Mouse (Mus musculus): Measurements from ENCODE around the gene Alpl. TPM values are rescaled to one million over a fixed set of nuclear protein-coding genes. Genes with fewer than 3 reads are reported as not detected.

Alpl gene
- polyA plus RNA-seq, 1 experiment: 6.2 TPM

DNA sequence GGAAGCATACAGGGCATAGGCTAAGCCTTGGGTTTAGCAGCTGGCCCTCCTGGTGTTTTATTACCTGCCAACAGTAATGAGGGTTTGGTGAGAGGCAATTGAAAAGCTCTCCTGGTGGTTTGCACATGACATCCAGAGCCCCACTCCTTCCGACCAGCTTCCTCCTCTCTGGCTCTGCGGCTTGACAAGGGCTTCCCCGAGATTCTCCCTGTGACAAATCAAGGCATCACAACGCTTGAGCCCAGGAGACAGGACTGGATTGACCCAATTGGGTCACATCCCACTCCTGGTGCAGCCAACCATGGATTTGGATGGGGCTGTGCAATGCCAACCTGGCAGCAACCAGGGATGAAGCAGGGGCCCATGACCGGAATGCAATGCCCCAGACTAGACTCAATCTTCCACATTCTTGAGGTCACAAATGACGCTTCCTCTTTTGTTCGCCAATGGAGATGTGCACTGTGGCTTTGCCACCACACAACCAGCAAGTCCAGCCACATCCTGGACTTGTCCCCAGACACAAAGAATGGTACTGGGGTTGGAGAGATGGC, 11.2 kb upstream of the Alpl start:
- H3K27ac ChIP-seq (ENCODE audit: insufficient read depth, low read length): no peak overlapping the region
- H3K4me1 ChIP-seq (ENCODE audit: control insufficient read depth, insufficient read depth, insufficient read length): no peaks in the 10 kb centered on the region
- DNase-seq (ENCODE audit: low read depth in 1 of 2, low spot score in 2 of 2): no peak
- WGBS: 9% methylated on average over 7 of the region's 7 CpGs
- no peak for TF ChIP-seq POLR2A (IDR thresholded peaks at IDR 0.05; ENCODE audit: low read depth, low read length)
- TF ChIP-seq CTCF (IDR thresholded peaks at IDR 0.05; ENCODE audit: extremely low read depth, insufficient read depth, insufficient read length, insufficient replicate concordance): no peak
- H3K36me3 ChIP-seq (ENCODE audit: control insufficient read depth, insufficient read depth, low read length): no peaks in the 10 kb centered on the region
- no peak overlapping the region for H3K4me3 ChIP-seq (ENCODE audit: extremely low read depth, insufficient read depth, insufficient read length)
- no peaks in the 10 kb centered on the region for H3K27me3 ChIP-seq (ENCODE audit: control insufficient read depth, insufficient read depth, low read length)

DNA sequence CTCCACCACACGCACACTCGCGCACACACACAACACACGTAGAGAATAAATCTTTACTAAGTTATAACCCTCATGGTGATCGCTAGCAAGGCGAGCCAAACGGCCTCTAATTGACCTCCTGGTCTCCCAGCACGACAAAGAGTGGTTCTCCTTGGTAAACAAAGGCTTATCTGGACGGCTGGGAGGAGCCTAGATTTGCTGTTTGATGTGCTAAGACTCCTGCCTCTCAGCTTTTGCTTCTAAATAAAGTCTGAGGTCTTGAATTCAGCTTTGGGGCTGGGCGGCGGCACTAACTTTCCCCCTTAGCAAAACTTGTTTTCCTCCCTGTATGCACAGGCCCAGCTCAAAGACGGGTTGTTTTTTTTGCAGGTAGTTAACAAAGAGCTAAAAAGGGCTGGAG, 5.0 kb upstream of the Alpl start:
- TF ChIP-seq POLR2A (IDR thresholded peaks at IDR 0.05; ENCODE audit: low read depth, low read length) (no peak), CTCF (IDR thresholded peaks at IDR 0.05; ENCODE audit: extremely low read depth, insufficient read depth, insufficient read length, insufficient replicate concordance) (no peak)
- 81% methylated on average over 12 of the region's 12 CpGs for whole genome bisulfite sequencing
- Histone ChIP-seq H3K27ac (ENCODE audit: insufficient read depth, low read length) (no peak overlapping the region), H3K4me3 (ENCODE audit: extremely low read depth, insufficient read depth, insufficient read length) (no peak overlapping the region), H3K36me3 (ENCODE audit: control insufficient read depth, insufficient read depth, low read length) (no peaks in the 10 kb centered on the region), H3K27me3 (ENCODE audit: control insufficient read depth, insufficient read depth, low read length) (no peaks in the 10 kb centered on the region; the same call in 1 of the 2 replicates), H3K4me1 (ENCODE audit: control insufficient read depth, insufficient read depth, insufficient read length) (no peaks in the 10 kb centered on the region; the same call in 1 of the 2 replicates)
- DNase-seq (ENCODE audit: low read depth in 1 of 2, low spot score in 2 of 2): no peak

DNA sequence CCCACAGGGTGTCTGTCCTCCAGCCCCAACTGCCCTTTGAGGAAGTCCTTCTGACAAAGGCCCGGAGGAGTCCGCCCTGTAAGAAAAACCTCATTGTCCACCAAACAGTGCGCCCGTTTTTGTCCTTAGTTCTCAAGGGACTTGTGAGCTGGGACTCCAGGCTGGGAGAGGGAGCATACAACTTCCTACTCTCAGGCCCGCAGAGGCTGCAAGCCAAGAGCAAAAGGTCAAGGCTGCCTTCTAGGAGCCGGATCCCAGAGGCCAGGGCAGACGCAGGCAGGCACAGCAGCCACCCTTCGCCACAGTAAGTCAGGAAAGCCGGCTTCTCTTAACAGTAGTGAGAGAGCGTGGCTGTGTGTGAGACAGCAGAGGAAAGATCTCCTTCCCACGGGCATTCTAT, 4.1 kb upstream of the Alpl start:
- no peak for DNase-seq (ENCODE audit: low read depth in 1 of 2, low spot score in 2 of 2)

DNA sequence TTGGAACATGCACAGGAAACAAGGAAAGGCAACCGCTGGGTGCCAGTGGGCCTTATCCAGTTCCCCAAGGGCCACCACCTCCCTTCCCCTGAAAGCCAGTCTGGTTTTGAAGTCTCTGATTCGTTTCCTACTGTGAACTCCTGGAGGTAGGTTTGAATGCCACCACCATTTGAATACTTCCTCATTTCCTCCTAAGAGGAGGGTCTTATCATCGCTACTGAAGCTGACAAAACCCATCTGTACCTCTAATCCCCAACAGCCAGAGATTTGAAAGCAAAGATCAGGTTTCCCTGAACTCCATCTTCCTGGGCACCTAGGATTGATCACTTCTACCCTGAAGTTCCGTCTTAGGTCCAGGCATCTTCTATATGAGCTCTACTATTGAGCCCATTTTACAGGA, 854 bp upstream of the Alpl start:
- WGBS: 39% methylated on average over 4 of the region's 4 CpGs
- Histone ChIP-seq H3K27ac (ENCODE audit: insufficient read depth, low read length) (no peak overlapping the region), H3K36me3 (ENCODE audit: control insufficient read depth, insufficient read depth, low read length) (no peaks in the 10 kb centered on the region), H3K4me1 (ENCODE audit: control insufficient read depth, insufficient read depth, insufficient read length) (peaks cover 4% of the 10 kb centered on the region; the same call in 1 of the 2 replicates), H3K27me3 (ENCODE audit: control insufficient read depth, insufficient read depth, low read length) (peaks cover 6% of the 10 kb centered on the region), H3K4me3 (ENCODE audit: extremely low read depth, insufficient read depth, insufficient read length) (no peak overlapping the region)
- TF ChIP-seq CTCF (IDR thresholded peaks at IDR 0.05; ENCODE audit: extremely low read depth, insufficient read depth, insufficient read length, insufficient replicate concordance) (no peak), POLR2A (IDR thresholded peaks at IDR 0.05; ENCODE audit: low read depth, low read length) (no peak)
- no peak for DNase-seq (ENCODE audit: low read depth in 1 of 2, low spot score in 2 of 2)

More for the DNA sequence above, 4.1 kb upstream of the Alpl start:
- Histone ChIP-seq H3K4me3 (ENCODE audit: extremely low read depth, insufficient read depth, insufficient read length) (no peak overlapping the region), H3K4me1 (ENCODE audit: control insufficient read depth, insufficient read depth, insufficient read length) (peaks cover 4% of the 10 kb centered on the region; the same call in 1 of the 2 replicates), H3K36me3 (ENCODE audit: control insufficient read depth, insufficient read depth, low read length) (no peaks in the 10 kb centered on the region), H3K27me3 (ENCODE audit: control insufficient read depth, insufficient read depth, low read length) (peaks cover 6% of the 10 kb centered on the region), H3K27ac (ENCODE audit: insufficient read depth, low read length) (no peak overlapping the region)
- TF ChIP-seq CTCF (IDR thresholded peaks at IDR 0.05; ENCODE audit: extremely low read depth, insufficient read depth, insufficient read length, insufficient replicate concordance) (no peak), POLR2A (IDR thresholded peaks at IDR 0.05; ENCODE audit: low read depth, low read length) (no peak)
- 64% methylated on average over 11 of the region's 11 CpGs for WGBS

DNA sequence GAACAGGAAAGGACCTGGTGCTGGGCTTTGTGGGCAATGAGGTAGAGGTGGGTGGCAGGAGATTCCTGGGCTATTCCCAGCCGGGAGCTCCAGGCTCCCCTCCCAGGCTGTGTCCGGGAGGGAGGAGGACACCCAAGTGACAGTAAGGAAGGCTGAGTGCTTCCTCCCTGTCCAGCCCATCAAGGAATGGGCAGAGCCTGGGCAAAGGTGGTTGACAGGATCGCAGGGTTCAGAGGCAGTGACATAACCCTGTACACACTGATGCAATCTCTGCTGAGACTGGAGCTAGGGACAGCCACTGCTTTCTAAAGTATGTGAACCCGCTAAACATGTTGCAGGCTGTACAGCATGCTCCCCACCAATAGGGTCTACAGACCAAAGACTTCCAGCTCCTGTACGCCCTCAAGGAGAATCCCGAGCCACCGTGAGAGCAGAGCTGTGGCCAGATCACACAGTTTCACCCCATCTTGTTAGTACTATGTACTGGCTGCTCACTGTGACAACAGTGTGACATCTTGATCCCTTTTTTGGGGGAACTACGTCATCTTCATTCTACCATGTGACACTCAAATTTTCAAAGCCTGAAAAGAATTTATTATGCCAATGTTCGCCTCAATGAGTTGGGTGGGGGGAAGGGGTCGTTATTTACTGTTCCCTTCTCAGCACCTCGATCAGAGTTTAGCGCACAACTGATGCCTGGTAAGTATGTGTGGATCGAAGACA, 1.8 kb downstream of the Alpl start:
- H3K36me3 ChIP-seq (ENCODE audit: control insufficient read depth, insufficient read depth, low read length): no peaks in the 10 kb centered on the region
- H3K27me3 ChIP-seq (ENCODE audit: control insufficient read depth, insufficient read depth, low read length): peaks cover 6% of the 10 kb centered on the region
- WGBS: 84% methylated on average over 13 of the region's 13 CpGs
- no peak for TF ChIP-seq CTCF (IDR thresholded peaks at IDR 0.05; ENCODE audit: extremely low read depth, insufficient read depth, insufficient read length, insufficient replicate concordance)
- no peak for TF ChIP-seq POLR2A (IDR thresholded peaks at IDR 0.05; ENCODE audit: low read depth, low read length)
- no peak overlapping the region for H3K27ac ChIP-seq (ENCODE audit: insufficient read depth, low read length)
- H3K4me3 ChIP-seq (ENCODE audit: extremely low read depth, insufficient read depth, insufficient read length): no peak overlapping the region
- H3K4me1 ChIP-seq (ENCODE audit: control insufficient read depth, insufficient read depth, insufficient read length): peaks cover 4% of the 10 kb centered on the region; the same call in 1 of the 2 replicates
- DNase-seq (ENCODE audit: low read depth in 1 of 2, low spot score in 2 of 2): no peak

DNA sequence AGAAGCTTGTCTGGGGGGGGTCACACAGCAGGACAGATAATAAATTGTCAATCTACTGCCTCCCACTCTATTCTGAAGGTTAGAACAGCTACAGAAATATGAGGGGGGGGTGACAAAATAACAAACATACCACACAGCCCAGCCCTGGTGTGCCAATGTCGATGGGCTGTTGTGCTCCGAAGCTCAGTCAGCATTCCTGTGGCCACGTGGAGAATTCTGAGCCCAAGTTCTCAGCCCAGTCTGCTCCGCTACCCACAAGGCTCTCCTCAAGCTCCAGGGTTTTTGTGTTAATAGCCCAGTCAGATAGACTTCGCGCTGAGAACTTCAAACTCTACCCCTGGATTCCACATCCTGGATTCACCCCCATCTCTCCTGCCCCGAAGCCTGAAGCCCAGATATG, 2.6 kb downstream of the Alpl start:
- Histone ChIP-seq H3K4me3 (ENCODE audit: extremely low read depth, insufficient read depth, insufficient read length) (no peak overlapping the region), H3K27ac (ENCODE audit: insufficient read depth, low read length) (no peak overlapping the region)
- WGBS: 88% methylated on average over 7 of the region's 7 CpGs

DNA sequence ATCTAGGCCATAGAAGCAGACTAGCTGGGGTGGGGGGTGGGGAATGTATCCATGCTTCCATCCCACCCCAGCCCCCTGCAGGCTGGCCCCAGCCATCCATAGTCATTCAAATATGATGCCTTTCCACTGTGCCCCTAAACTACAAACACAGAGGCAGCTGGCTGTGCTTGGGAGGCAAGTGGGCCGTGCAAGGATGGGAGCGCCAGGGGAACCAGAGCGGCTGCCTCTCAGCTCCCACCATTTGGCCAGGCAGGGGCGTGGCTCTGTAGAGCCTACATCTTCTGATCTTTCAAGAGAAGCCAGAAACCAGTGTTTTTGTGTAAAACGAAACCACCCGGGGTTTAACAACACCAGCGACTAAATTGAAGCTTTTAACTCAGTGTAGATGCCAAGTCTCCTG, 4.7 kb downstream of the Alpl start:
- no peak overlapping the region for H3K27ac ChIP-seq (ENCODE audit: insufficient read depth, low read length)
- TF ChIP-seq POLR2A (IDR thresholded peaks at IDR 0.05; ENCODE audit: low read depth, low read length): no peak
- TF ChIP-seq CTCF (IDR thresholded peaks at IDR 0.05; ENCODE audit: extremely low read depth, insufficient read depth, insufficient read length, insufficient replicate concordance): no peak
- peaks cover 6% of the 10 kb centered on the region for H3K27me3 ChIP-seq (ENCODE audit: control insufficient read depth, insufficient read depth, low read length)
- DNase-seq (ENCODE audit: low read depth in 1 of 2, low spot score in 2 of 2): no peak
- no peak overlapping the region for H3K4me3 ChIP-seq (ENCODE audit: extremely low read depth, insufficient read depth, insufficient read length)
- WGBS: 27% methylated on average over 7 of the region's 7 CpGs
- peaks cover 17% of the 10 kb centered on the region for H3K4me1 ChIP-seq (ENCODE audit: control insufficient read depth, insufficient read depth, insufficient read length)
- H3K36me3 ChIP-seq (ENCODE audit: control insufficient read depth, insufficient read depth, low read length): no peaks in the 10 kb centered on the region

More for the DNA sequence above, 2.6 kb downstream of the Alpl start:
- DNase-seq (ENCODE audit: low read depth in 1 of 2, low spot score in 2 of 2): no peak
- H3K27me3 ChIP-seq (ENCODE audit: control insufficient read depth, insufficient read depth, low read length): peaks cover 6% of the 10 kb centered on the region
- H3K4me1 ChIP-seq (ENCODE audit: control insufficient read depth, insufficient read depth, insufficient read length): peaks cover 7% of the 10 kb centered on the region
- no peak for TF ChIP-seq CTCF (IDR thresholded peaks at IDR 0.05; ENCODE audit: extremely low read depth, insufficient read depth, insufficient read length, insufficient replicate concordance)
- no peak for TF ChIP-seq POLR2A (IDR thresholded peaks at IDR 0.05; ENCODE audit: low read depth, low read length)
- no peaks in the 10 kb centered on the region for H3K36me3 ChIP-seq (ENCODE audit: control insufficient read depth, insufficient read depth, low read length)

Data from spleen, adult 2 months (tissue).